Mouse (Mus musculus) CH12.LX (cell line): ENCODE measurements around the gene Kif24. TPM values are rescaled to one million over a fixed set of nuclear protein-coding genes. Genes with fewer than 3 reads are reported as not detected.

Experiments used
- DNase-seq: peaks from one replicate; pipeline ENCODE4 v3.0.0-alpha.2; 2013; ENCODE audit errors: extremely low read depth
- H3K27ac ChIP-seq: 2 replicates; pipeline ENCODE4 v1.5.1; 2012; ENCODE audit warnings: low read depth, mild to moderate bottlenecking, control low read depth, moderate library complexity; ENCODE audit not compliant: insufficient read depth
- H3K27me3 ChIP-seq: replicated peaks from 2 replicates; pipeline ENCODE3; 2012; ENCODE audit warnings: inconsistent platforms
- H3K36me3 ChIP-seq, 2 experiments: replicated peaks in 1 of 2; 2 replicates each; pipeline versions ENCODE3 to v1.6.1; 2012; ENCODE audit warnings: inconsistent platforms in 1 of 2, low read length in 1 of 2, mild to moderate bottlenecking in 1 of 2, mixed read lengths in 1 of 2, moderate library complexity in 1 of 2; ENCODE audit not compliant: control insufficient read depth in 1 of 2, insufficient read depth in 1 of 2
- H3K4me1 ChIP-seq, 2 experiments: 2 replicates each; pipeline ENCODE4 v1.6.1; 2012; ENCODE audit warnings: inconsistent platforms in 1 of 2, moderate library complexity in 1 of 2; ENCODE audit not compliant: insufficient read depth in 2 of 2, control insufficient read depth in 1 of 2
- H3K4me2 ChIP-seq: 2 replicates; pipeline ENCODE4 v1.6.1; 2012; ENCODE audit warnings: low read depth, mild to moderate bottlenecking, control low read depth; ENCODE audit not compliant: poor library complexity, insufficient read depth, severe bottlenecking
- H3K4me3 ChIP-seq, 3 experiments: fragments of 150-350 bp in 1 of 3; sonication (generic) in 1 of 3; replicated peaks in 1 of 3; 2 replicates each; pipeline versions ENCODE3 to v1.5.1; 2011 to 2012; ENCODE audit warnings: low read depth in 2 of 3, low read length in 2 of 3, mild to moderate bottlenecking in 2 of 3, moderate library complexity in 2 of 3, control low read depth in 1 of 3, improper control_type of control experiment in 1 of 3, inconsistent platforms in 1 of 3, mixed read lengths in 1 of 3; ENCODE audit not compliant: poor library complexity in 1 of 3
- H3K79me2 ChIP-seq: replicated peaks from 2 replicates; pipeline ENCODE4 v1.6.1; 2012; ENCODE audit warnings: mild to moderate bottlenecking, moderate library complexity; ENCODE audit not compliant: control insufficient read depth, poor library complexity, insufficient read depth, severe bottlenecking; ENCODE audit errors: extremely low read depth
- H3K9ac ChIP-seq: 2 replicates; pipeline ENCODE4 v1.6.1; 2012; ENCODE audit warnings: low read depth, mild to moderate bottlenecking, control low read depth, moderate library complexity; ENCODE audit not compliant: insufficient read depth
- H3K9me3 ChIP-seq: replicated peaks from 2 replicates; pipeline ENCODE3; 2012; ENCODE audit warnings: low read length, inconsistent platforms, mixed read lengths
- BHLHE40 ChIP-seq: IDR thresholded peaks from 2 replicates; pipeline ENCODE4 v1.6.1; 2011; ENCODE audit warnings: mild to moderate bottlenecking, low read depth, low read length, improper control_type of control experiment
- CHD1 ChIP-seq: IDR thresholded peaks from 2 replicates; pipeline ENCODE4 v1.6.1; 2012; ENCODE audit warnings: low read depth, low read length, improper control_type of control experiment, inconsistent platforms
- CTCF ChIP-seq, 2 experiments: IDR thresholded peaks in 1 of 2; conservative IDR thresholded peaks in 1 of 2; 2 replicates each; pipeline ENCODE4 v1.5.1; 2011 to 2012; ENCODE audit warnings: low read depth in 2 of 2, low read length in 2 of 2, improper control_type of control experiment in 1 of 2, inconsistent platforms in 1 of 2, mild to moderate bottlenecking in 1 of 2, moderate library complexity in 1 of 2
- E2F4 ChIP-seq: IDR thresholded peaks from 2 replicates; pipeline ENCODE4 v1.6.1; 2011; ENCODE audit warnings: low read depth, low read length, improper control_type of control experiment; ENCODE audit not compliant: insufficient replicate concordance
- EP300 ChIP-seq: IDR thresholded peaks from 2 replicates; pipeline ENCODE4 v1.6.1; 2011; ENCODE audit warnings: low read length, improper control_type of control experiment
- ETS1 ChIP-seq: conservative IDR thresholded peaks from 2 replicates; pipeline ENCODE4 v1.6.1; 2012; ENCODE audit warnings: low read depth, mild to moderate bottlenecking, inconsistent platforms, low read length, improper control_type of control experiment, moderate library complexity
- GABPA ChIP-seq: IDR thresholded peaks from 2 replicates; pipeline ENCODE4 v1.6.1; 2012; ENCODE audit warnings: low read depth, low read length, improper control_type of control experiment, inconsistent platforms; ENCODE audit not compliant: insufficient replicate concordance
- HCFC1 ChIP-seq: IDR thresholded peaks from 2 replicates; pipeline ENCODE4 v1.6.1; 2012; ENCODE audit warnings: low read depth, mild to moderate bottlenecking, inconsistent platforms, low read length, improper control_type of control experiment
- IRF4 ChIP-seq: IDR thresholded peaks from 2 replicates; pipeline ENCODE4 v1.6.1; 2014; ENCODE audit warnings: low read depth, mild to moderate bottlenecking, inconsistent platforms, low read length, improper control_type of control experiment
- JUN ChIP-seq: IDR thresholded peaks from 2 replicates; pipeline ENCODE4 v1.6.1; 2011; ENCODE audit warnings: low read depth, mild to moderate bottlenecking, low read length, improper control_type of control experiment, moderate library complexity; ENCODE audit not compliant: insufficient read depth
- MAFK ChIP-seq: IDR thresholded peaks from 2 replicates; pipeline ENCODE4 v1.6.1; 2011; ENCODE audit warnings: low read length, improper control_type of control experiment; ENCODE audit not compliant: insufficient replicate concordance
- MAZ ChIP-seq: IDR thresholded peaks from 2 replicates; pipeline ENCODE4 v1.6.1; 2012; ENCODE audit warnings: low read depth, mild to moderate bottlenecking, inconsistent platforms, low read length, improper control_type of control experiment, moderate library complexity
- NELFE ChIP-seq: IDR thresholded peaks from 2 replicates; pipeline ENCODE4 v1.6.1; 2011; ENCODE audit warnings: low read depth, low read length, improper control_type of control experiment
- SIN3A ChIP-seq: IDR thresholded peaks from 2 replicates; pipeline ENCODE4 v1.6.1; 2012; ENCODE audit warnings: low read length, improper control_type of control experiment, inconsistent platforms
- SMC3 ChIP-seq: IDR thresholded peaks from 2 replicates; pipeline ENCODE4 v1.6.1; 2011; ENCODE audit warnings: low read depth, low read length, improper control_type of control experiment
- TBP ChIP-seq: conservative IDR thresholded peaks from 2 replicates; pipeline ENCODE4 v1.6.1; 2011; ENCODE audit warnings: low read depth, low read length, improper control_type of control experiment
- USF1 ChIP-seq: IDR thresholded peaks from 2 replicates; pipeline ENCODE4 v1.6.1; 2014; ENCODE audit warnings: low read depth, mild to moderate bottlenecking, inconsistent platforms, low read length, improper control_type of control experiment
- ZMIZ1 ChIP-seq: IDR thresholded peaks from 2 replicates; pipeline ENCODE4 v1.6.1; 2012; ENCODE audit warnings: low read depth, mild to moderate bottlenecking, inconsistent platforms, low read length, improper control_type of control experiment
- dilution Hi-C: fragments of 300-500 bp; cut with MboI; formaldehyde crosslinking; loops from 2 replicates; pipeline ENCODE4 v1.14.3; 2020; ENCODE audit warnings: low sequenced_read_pairs; ENCODE audit not compliant: extremely low pct_unique_long_range_greater_than_20kb, extremely low pct_ligation_motif_present
- in situ Hi-C: fragments of 300-500 bp; cut with MboI; formaldehyde crosslinking; loops from 3 replicates; pipeline ENCODE4 v1.14.3; 2019; ENCODE audit warnings: low sequenced_read_pairs, low pct_ligation_motif_present, low pct_unique_long_range_greater_than_20kb, mixed read lengths
- polyA plus RNA-seq: library from polyadenylated mRNA; unstranded; fragments of >175 nt; gene quantifications from 2 replicates; pipeline ENCODE4 v1.2.1, GENCODE M21; 2012; ENCODE audit warnings: low read depth; ENCODE audit not compliant: insufficient read length
- total RNA-seq, 2 experiments: library from RNA; depleted of rRNA; stranded (reverse); fragments of 300-350 nt in 1 of 2; fragments of >200 nt in 1 of 2; gene quantifications; 2 replicates each; pipeline ENCODE4 v1.2.3; 2012 to 2014

The Kif24 gene
- total and polyA plus RNA-seq, 3 experiments, result 6.4 to 8.6 (median 8.4) TPM

DNA sequence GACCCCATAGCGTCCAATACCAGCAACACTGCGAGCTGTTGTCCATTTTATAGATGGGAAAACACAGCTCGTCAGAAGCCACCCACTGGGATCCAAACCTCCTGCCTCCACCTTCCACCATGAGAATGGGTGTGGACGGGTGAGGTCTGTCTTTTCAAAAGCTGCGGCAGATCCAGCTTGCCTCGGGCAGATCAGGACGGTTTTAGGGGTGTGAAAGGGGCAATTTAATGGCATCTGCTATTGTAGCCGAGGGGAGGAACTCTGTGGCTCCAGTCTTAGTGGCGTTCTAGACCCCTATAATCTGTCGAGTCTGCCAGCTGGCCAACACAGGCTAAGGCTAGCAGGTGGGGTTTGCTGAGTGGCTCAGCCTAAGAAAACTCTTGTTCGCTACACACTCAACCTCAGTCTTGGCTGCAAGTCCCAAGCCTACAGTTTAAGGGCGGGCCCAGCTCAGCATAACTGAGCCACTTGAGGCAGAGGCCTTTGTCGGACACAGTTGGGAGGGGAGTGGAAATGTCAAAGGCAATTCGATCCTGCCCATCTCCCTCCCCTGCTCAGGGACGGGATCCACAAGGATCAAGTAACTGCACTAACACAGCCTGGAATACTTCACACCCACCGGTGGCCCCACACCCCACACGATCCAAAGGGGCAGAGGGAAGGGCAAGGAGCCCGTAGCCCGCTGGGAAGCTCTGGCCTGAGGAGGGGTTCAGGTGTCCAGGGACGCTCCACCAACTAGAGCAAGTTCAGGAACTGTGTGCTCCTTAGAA lies 37.7 kb upstream of the Kif24 start:
- H3K4me2 ChIP-seq, result no peak overlapping the region
- H3K4me1 ChIP-seq, result no peaks in the 10 kb centered on the region
- peaks cover 24% of the 10 kb centered on the region for H3K9me3 ChIP-seq
- dilution Hi-C loops (no loop called here), in situ Hi-C loops (no loop called here)
- peaks cover 44% of the 10 kb centered on the region for H3K27me3 ChIP-seq
- no peak overlapping the region for H3K27ac ChIP-seq
- no peak overlapping the region for H3K9ac ChIP-seq
- H3K79me2 ChIP-seq, result no peaks in the 10 kb centered on the region
- TF ChIP-seq SIN3A, result no peak
- no peak for TF ChIP-seq E2F4
- no peak for TF ChIP-seq EP300
- no peak for TF ChIP-seq IRF4
- no peak for TF ChIP-seq ZMIZ1
- TF ChIP-seq CTCF (conservative IDR thresholded peaks at IDR 0.05 in 1 of 2, IDR thresholded peaks at IDR 0.05 in 1 of 2; ENCODE audit: low read depth in 2 of 2, low read length in 2 of 2), result no peak
- no peak for TF ChIP-seq MAZ
- no peak for TF ChIP-seq JUN
- no peak for TF ChIP-seq MAFK
- no peak for TF ChIP-seq HCFC1
- no peak for TF ChIP-seq BHLHE40
- no peak for TF ChIP-seq SMC3
- H3K36me3 ChIP-seq, result no peaks in the 10 kb centered on the region
- no peak for DNase-seq
- no peak overlapping the region for H3K4me3 ChIP-seq

DNA sequence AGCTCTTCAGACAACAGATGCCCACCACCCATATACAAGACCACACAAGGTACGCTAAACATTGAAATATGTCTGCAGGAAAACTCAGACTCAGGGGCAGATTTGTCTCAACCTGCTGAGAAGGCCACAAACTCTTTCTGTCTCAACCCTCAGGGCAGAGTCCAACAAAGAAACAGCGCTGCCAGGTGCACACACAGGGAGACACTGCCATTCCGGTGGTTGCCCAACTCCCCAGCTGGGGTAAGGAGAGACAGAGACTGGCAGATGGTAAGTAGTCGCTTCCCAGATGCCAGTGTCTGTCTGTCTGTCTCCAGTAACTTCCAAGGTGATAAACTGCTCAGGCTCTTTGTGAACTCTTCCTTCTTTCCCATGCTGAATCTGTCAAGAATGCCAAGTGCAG lies 36.1 kb upstream of the Kif24 start:
- Histone ChIP-seq H3K4me3 (no peak overlapping the region), H3K36me3 (no peaks in the 10 kb centered on the region), H3K27me3 (peaks cover 33% of the 10 kb centered on the region), H3K79me2 (no peaks in the 10 kb centered on the region), H3K4me2 (no peak overlapping the region), H3K4me1 (no peaks in the 10 kb centered on the region), H3K9me3 (peaks cover 19% of the 10 kb centered on the region), H3K9ac (no peak overlapping the region), H3K27ac (no peak overlapping the region)
- TF ChIP-seq BHLHE40 (no peak), ETS1 (no peak), GABPA (no peak), USF1 (no peak), TBP (no peak), SMC3 (no peak), NELFE (no peak), CHD1 (no peak)
- DNase-seq, result no peak
- dilution Hi-C loops (no loop called here), in situ Hi-C loops (no loop called here)
